Mouse (Mus musculus) heart, postnatal 0 days (tissue): Measurements from ENCODE around the gene Ankib1. TPM values are rescaled to one million over a fixed set of nuclear protein-coding genes. Genes with fewer than 3 reads are reported as not detected.

Experiments
- ATAC-seq: fragments of 200-750 bp; cut with Nextera tagmentation; 2 replicates; pipeline ENCODE4 v1.8.0; 2017; ENCODE audit warnings: low read depth, moderate number of reproducible peaks, moderate library complexity; ENCODE audit not compliant: insufficient read depth
- DNase-seq: peaks from one replicate; pipeline ENCODE4 v3.0.0-alpha.2; 2016; ENCODE audit warnings: low spot score
- H3K27ac ChIP-seq: fragments of 300-500 bp; sonication (generic); 2 replicates; pipeline ENCODE4 v1.5.1; 2014; ENCODE audit warnings: low read depth, mild to moderate bottlenecking
- H3K27me3 ChIP-seq: fragments of 300-500 bp; sonication (generic); 2 replicates; pipeline ENCODE4 v1.6.1; 2014; ENCODE audit warnings: low read length, mixed read lengths; ENCODE audit not compliant: control insufficient read depth, insufficient read depth
- H3K36me3 ChIP-seq: fragments of 300-500 bp; sonication (generic); replicated peaks from 2 replicates; pipeline ENCODE4 v1.6.1; 2014; ENCODE audit warnings: low read length, mixed read lengths; ENCODE audit not compliant: control insufficient read depth, insufficient read depth
- H3K4me1 ChIP-seq: fragments of 300-500 bp; sonication (generic); 2 replicates; pipeline ENCODE4 v1.6.1; 2014; ENCODE audit warnings: antibody characterized with exemption; ENCODE audit not compliant: control insufficient read depth, insufficient read depth
- H3K4me2 ChIP-seq: fragments of 300-500 bp; sonication (generic); 2 replicates; pipeline ENCODE4 v1.6.1; 2014; ENCODE audit warnings: low read depth, mild to moderate bottlenecking, low read length, moderate library complexity
- H3K4me3 ChIP-seq: fragments of 300-500 bp; sonication (generic); 2 replicates; pipeline ENCODE4 v1.5.1; 2014; ENCODE audit warnings: low read depth, low read length
- H3K9ac ChIP-seq: fragments of 300-500 bp; sonication (generic); replicated peaks from 2 replicates; pipeline ENCODE4 v1.6.1; 2014; ENCODE audit warnings: low read depth, low read length, mixed read lengths
- H3K9me3 ChIP-seq: fragments of 300-500 bp; sonication (generic); replicated peaks from 2 replicates; pipeline ENCODE4 v1.6.1; 2016; ENCODE audit warnings: low read length; ENCODE audit not compliant: control insufficient read depth
- CTCF ChIP-seq: IDR thresholded peaks from 2 replicates; pipeline ENCODE4 v1.5.1; 2016; ENCODE audit warnings: antibody characterized with exemption, control low read depth, low read depth
- EP300 ChIP-seq: IDR thresholded peaks from 2 replicates; pipeline ENCODE4 v1.6.1; 2016; ENCODE audit warnings: antibody characterized with exemption, low read depth
- WGBS: fragments of 180-500 bp; shearing (Covaris S2); extraction: QIAGEN DNeasy Blood & Tissue Kit; methylation state at CpG from one replicate; pipeline ENCODE4 v1.1.7; 2014; 5-methylcytosine and 5-hydroxymethylcytosine counted together
- polyA plus RNA-seq: library from polyadenylated mRNA; unstranded; fragments of >200 nt; fragmentation: Nextera tagmentation; extraction: Ambion mirVana; gene quantifications from 2 replicates; pipeline ENCODE4 v1.2.1, GENCODE M21; 2015
- total RNA-seq: library from RNA; depleted of rRNA; stranded (reverse); fragments of >200 nt; gene quantifications from 2 replicates; pipeline ENCODE4 v1.2.3, GENCODE M21; 2014; ENCODE audit warnings: low replicate concordance

The Ankib1 gene
- total and polyA plus RNA-seq, 2 experiments from 2014 or later: 3.7 to 10.2 TPM

DNA sequence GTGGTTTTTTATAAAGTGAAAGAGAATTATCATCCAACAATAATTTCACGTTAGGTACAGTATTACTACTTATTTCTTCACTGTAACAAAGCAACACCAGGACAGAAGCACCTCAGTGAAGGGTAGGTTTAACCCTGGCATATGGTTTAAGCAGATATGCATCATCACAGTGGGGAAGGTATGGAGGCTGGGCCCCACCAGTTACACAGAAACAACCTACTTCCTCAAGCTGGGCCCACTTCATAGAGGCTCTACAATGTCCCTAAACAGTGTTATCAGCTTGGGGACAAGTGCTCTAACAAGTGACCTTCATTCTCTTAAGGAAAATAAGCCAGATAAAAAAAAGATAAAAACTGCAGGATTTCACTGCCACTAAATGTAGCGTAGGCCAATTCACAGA is 79.9 kb downstream of the Ankib1 start:
- no peaks in the 10 kb centered on the region for H3K27me3 ChIP-seq
- ATAC-seq (no peak), DNase-seq (no peak)
- 65% methylated on average over 2 of the region's 2 CpGs for WGBS
- H3K27ac ChIP-seq: no peak overlapping the region
- no peak for TF ChIP-seq EP300
- TF ChIP-seq CTCF: no peak
- H3K9ac ChIP-seq: no peak overlapping the region
- H3K9me3 ChIP-seq: no peaks in the 10 kb centered on the region
- H3K4me3 ChIP-seq: no peak overlapping the region
- H3K36me3 ChIP-seq: peaks cover 37% of the 10 kb centered on the region
- H3K4me1 ChIP-seq: 0 out of 2 replicates have a peak, but pooled peaks cover 4% of the 10 kb centered on the region
- H3K4me2 ChIP-seq: no peak overlapping the region

DNA sequence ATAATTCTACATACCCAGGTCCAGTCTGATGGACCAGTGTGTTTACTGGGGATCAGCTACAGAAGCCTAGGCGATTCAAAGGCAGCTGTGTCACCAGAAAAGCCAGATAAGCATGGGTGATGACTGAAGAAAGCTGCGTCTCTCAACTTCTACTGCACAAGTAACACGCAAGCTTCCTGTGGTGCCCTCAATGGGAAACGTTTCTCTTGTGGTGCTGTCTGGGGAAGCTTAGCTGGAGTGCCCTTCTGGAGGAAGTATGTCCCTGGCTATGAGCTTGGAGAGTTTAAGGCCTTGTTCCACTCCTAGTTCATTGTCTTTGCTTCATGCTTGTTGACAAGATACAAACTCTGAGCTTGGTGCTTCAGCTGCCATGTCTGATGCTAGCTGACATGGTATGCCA is 83.4 kb downstream of the Ankib1 start:
- H3K4me1 ChIP-seq: 0 out of 2 replicates have a peak, but pooled peaks cover 4% of the 10 kb centered on the region
- no peak overlapping the region for H3K4me2 ChIP-seq
- H3K9ac ChIP-seq: no peak overlapping the region
- 75% methylated on average over 4 of the region's 4 CpGs for WGBS
- H3K27ac ChIP-seq: no peak overlapping the region
- no peaks in the 10 kb centered on the region for H3K9me3 ChIP-seq
- TF ChIP-seq CTCF (no peak), EP300 (no peak)
- H3K27me3 ChIP-seq: no peaks in the 10 kb centered on the region
- ATAC-seq (no peak), DNase-seq (no peak)
- H3K4me3 ChIP-seq: no peak overlapping the region
- peaks cover 32% of the 10 kb centered on the region for H3K36me3 ChIP-seq

DNA sequence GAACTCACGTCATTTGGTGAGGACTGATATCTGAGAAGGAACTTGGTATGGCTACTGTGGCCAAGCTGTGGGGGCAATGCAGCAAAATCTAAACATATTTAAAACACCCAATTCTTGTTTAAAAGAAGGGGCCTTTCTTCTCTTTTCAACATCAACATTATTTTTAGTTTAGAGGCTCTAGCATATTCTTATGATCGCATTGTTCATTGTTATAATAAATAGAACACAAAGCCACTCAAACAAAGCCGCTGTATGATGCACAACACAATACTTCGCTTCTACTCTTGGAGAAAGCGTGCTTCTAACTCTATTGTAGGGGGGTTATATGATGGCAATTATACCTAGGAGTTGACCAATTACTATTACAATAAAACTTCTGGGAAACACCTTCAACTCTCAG is 86.9 kb downstream of the Ankib1 start:
- no peaks in the 10 kb centered on the region for H3K4me1 ChIP-seq
- H3K36me3 ChIP-seq: peaks cover 28% of the 10 kb centered on the region
- no peaks in the 10 kb centered on the region for H3K27me3 ChIP-seq
- DNase-seq (no peak), ATAC-seq (no peak)
- H3K9ac ChIP-seq: no peak overlapping the region
- no peak overlapping the region for H3K4me2 ChIP-seq
- 95% methylated on average over 5 of the region's 5 CpGs for WGBS
- H3K9me3 ChIP-seq: no peaks in the 10 kb centered on the region
- TF ChIP-seq EP300 (no peak), CTCF (no peak)
- no peak overlapping the region for H3K4me3 ChIP-seq
- H3K27ac ChIP-seq: no peak overlapping the region

- no peak overlapping the region for H3K9ac ChIP-seq
- H3K4me3 ChIP-seq: no peak overlapping the region
- no peaks in the 10 kb centered on the region for H3K9me3 ChIP-seq
- no peak for TF ChIP-seq EP300
- H3K27ac ChIP-seq: no peak overlapping the region
- no peaks in the 10 kb centered on the region for H3K4me1 ChIP-seq
- 90% methylated on average over 4 of the region's 4 CpGs for whole genome bisulfite sequencing
- no peak for ATAC-seq
- no peak overlapping the region for H3K4me2 ChIP-seq
- H3K36me3 ChIP-seq: peaks cover 26% of the 10 kb centered on the region
- no peak for DNase-seq
- no peaks in the 10 kb centered on the region for H3K27me3 ChIP-seq
Measured at GRCm38 (mm10) chr5:3702180-3702579, 100.5 kb downstream of the Ankib1 start.

DNA sequence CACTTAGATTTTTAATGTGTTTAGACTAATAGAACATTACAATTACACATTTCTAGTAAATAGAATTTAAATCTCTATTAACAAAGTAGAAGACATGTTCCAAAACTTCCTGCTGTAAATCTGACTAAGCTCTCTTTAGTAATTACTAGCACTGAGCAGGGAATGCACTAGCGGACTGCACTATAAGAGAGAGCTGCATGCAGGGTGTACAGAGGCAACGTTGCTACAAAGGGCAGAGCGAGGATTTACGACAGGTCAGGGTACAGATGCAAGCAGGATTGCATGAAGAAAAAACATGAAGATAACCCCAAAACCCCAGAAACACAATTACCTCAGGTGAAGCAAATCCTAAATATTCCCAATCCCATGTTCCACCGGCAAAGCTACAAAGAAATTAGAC is 102.7 kb downstream of the Ankib1 start:
- Histone ChIP-seq H3K4me1 (no peaks in the 10 kb centered on the region), H3K9me3 (no peaks in the 10 kb centered on the region), H3K4me2 (no peak overlapping the region), H3K27me3 (no peaks in the 10 kb centered on the region), H3K4me3 (no peak overlapping the region), H3K36me3 (peaks cover 32% of the 10 kb centered on the region), H3K9ac (no peak overlapping the region), H3K27ac (no peak overlapping the region)
- ATAC-seq (no peak), DNase-seq (no peak)
- TF ChIP-seq EP300: no peak
- WGBS: 94% methylated on average over 5 of the region's 5 CpGs

- ATAC-seq (no peak), DNase-seq (no peak)
- Histone ChIP-seq H3K4me3 (no peak overlapping the region), H3K27me3 (no peaks in the 10 kb centered on the region), H3K4me2 (no peak overlapping the region), H3K4me1 (no peaks in the 10 kb centered on the region), H3K9ac (no peak overlapping the region), H3K9me3 (no peaks in the 10 kb centered on the region), H3K27ac (no peak overlapping the region), H3K36me3 (peaks cover 55% of the 10 kb centered on the region)
- TF ChIP-seq EP300 (no peak), CTCF (no peak)
- 77% methylated on average over 3 of the region's 3 CpGs for WGBS
Measured at GRCm38 (mm10) chr5:3696031-3696430, 106.7 kb downstream of the Ankib1 start.
